Mouse (Mus musculus): ENCODE measurements around the gene Igsf11. TPM values are rescaled to one million over a fixed set of nuclear protein-coding genes. Genes with fewer than 3 reads are reported as not detected.
A peak's percentile ranks its signal among the peaks of the same experiment; 100 is the strongest.

The Igsf11 gene
- total RNA-seq, 2 experiments from 2014 or later = 17.1 to 23.9 TPM

GRCm38 (mm10) chr16:38931519-38931918, 39.0 kb downstream of the Igsf11 start:
- no peak for DNase-seq

- DNase-seq = no peak
Measured at GRCm38 (mm10) chr16:38940805-38941204, 48.3 kb downstream of the Igsf11 start.

GRCm38 (mm10) chr16:38941275-38941674, 48.8 kb downstream of the Igsf11 start:
- no peak for DNase-seq

GRCm38 (mm10) chr16:38943706-38944550, 51.5 kb downstream of the Igsf11 start:
- no peak for DNase-seq

- no peak for DNase-seq
Measured at GRCm38 (mm10) chr16:38945111-38945510, 52.6 kb downstream of the Igsf11 start.

GRCm38 (mm10) chr16:38945581-38945981, 53.1 kb downstream of the Igsf11 start:
- DNase-seq = peak; percentile 35

- DNase-seq = no peak
Measured at GRCm38 (mm10) chr16:38946453-38946852, 54.0 kb downstream of the Igsf11 start.

GRCm38 (mm10) chr16:38947141-38947879, 54.8 kb downstream of the Igsf11 start:
- DNase-seq = no peak

GRCm38 (mm10) chr16:38948441-38948840, 56.0 kb downstream of the Igsf11 start:
- no peak for DNase-seq

GRCm38 (mm10) chr16:38952881-38953280, 60.4 kb downstream of the Igsf11 start:
- DNase-seq = no peak

GRCm38 (mm10) chr16:38953821-38954220, 61.4 kb downstream of the Igsf11 start:
- no peak for DNase-seq

GRCm38 (mm10) chr16:38954501-38955288, 62.2 kb downstream of the Igsf11 start:
- no peak for DNase-seq

- DNase-seq = no peak
Measured at GRCm38 (mm10) chr16:38955296-38955695, 62.8 kb downstream of the Igsf11 start.

GRCm38 (mm10) chr16:38958801-38959200, 66.3 kb downstream of the Igsf11 start:
- no peak for DNase-seq

GRCm38 (mm10) chr16:38960550-38960949, 68.1 kb downstream of the Igsf11 start:
- DNase-seq = no peak

GRCm38 (mm10) chr16:38961865-38962264, 69.4 kb downstream of the Igsf11 start:
- DNase-seq = no peak

GRCm38 (mm10) chr16:38962695-38963094, 70.2 kb downstream of the Igsf11 start:
- DNase-seq = no peak

- no peak for DNase-seq
Measured at GRCm38 (mm10) chr16:38967026-38967425, 74.6 kb downstream of the Igsf11 start.

- no peak for DNase-seq
Measured at GRCm38 (mm10) chr16:38976151-38976550, 83.7 kb downstream of the Igsf11 start.

- DNase-seq = no peak
Measured at GRCm38 (mm10) chr16:38978546-38978945, 86.1 kb downstream of the Igsf11 start.

- DNase-seq = no peak
Measured at GRCm38 (mm10) chr16:38980546-38980945, 88.1 kb downstream of the Igsf11 start.

- DNase-seq = no peak
Measured at GRCm38 (mm10) chr16:38982051-38982450, 89.6 kb downstream of the Igsf11 start.
